Mouse (Mus musculus) erythroblast, adult 5-6 weeks (primary cell): Measurements from ENCODE around the gene Klk14. TPM values are rescaled to one million over a fixed set of nuclear protein-coding genes. Genes with fewer than 3 reads are reported as not detected.
A peak's percentile ranks its signal among the peaks of the same experiment; 100 is the strongest.
"Not testable (repeated sequence)": the region's sequence is repeated elsewhere in the genome, so short reads cannot be mapped to it uniquely, and the experiment has no call there.

Experiments used
- ATAC-seq: replicated peaks from 2 replicates; pipeline ENCODE4 v1.8.0; 2016; ENCODE audit warnings: moderate number of reproducible peaks, mild to moderate bottlenecking, moderate TSS enrichment, inconsistent platforms; ENCODE audit not compliant: poor library complexity, low FRiP score, severe bottlenecking
- total RNA-seq, 2 experiments: library from RNA; stranded (forward) in 1 of 2; stranded (reverse) in 1 of 2; fragments of 150-400 nt in 1 of 2; fragments of 200-764, 138-1000 nt in 1 of 2; gene quantifications; 2 replicates each; pipeline versions ENCODE4 v1.2.3 to v1.2.4; 2015 to 2017; ENCODE audit warnings: low replicate concordance in 2 of 2

Gene Klk14
- not detected in 2 replicates for total RNA-seq (2015; ENCODE audit: low replicate concordance)
- total RNA-seq (2017; ENCODE audit: low replicate concordance) = not detected in 2 replicates

GRCm38 (mm10) chr7:43690118-43690517, at the start of gene Klk14:
Gene Klk14, plus strand, starts transcription at chr7:43690418.
- ATAC-seq = no peak

GRCm38 (mm10) chr7:43642587-43642986, 47.6 kb upstream of the Klk14 start:
- ATAC-seq = no peak

GRCm38 (mm10) chr7:43643046-43643652, 47.1 kb upstream of the Klk14 start:
- no peak for ATAC-seq

- ATAC-seq = no peak
These were observed 37.5 kb upstream of the Klk14 start for GRCm38 (mm10) chr7:43652683-43653082.

- no peak for ATAC-seq
These were observed 35.7 kb upstream of the Klk14 start for GRCm38 (mm10) chr7:43654519-43654918.

GRCm38 (mm10) chr7:43656232-43656631, 34.0 kb upstream of the Klk14 start:
- ATAC-seq = no peak

GRCm38 (mm10) chr7:43660002-43660401, 30.2 kb upstream of the Klk14 start, which contains the start of gene Siglece:
Gene Siglece, minus strand, starts transcription at chr7:43660161.
- ATAC-seq = no peak

- no peak for ATAC-seq
These were observed 27.4 kb upstream of the Klk14 start for GRCm38 (mm10) chr7:43662804-43663203.

- ATAC-seq = not testable (repeated sequence)
These were observed 23.0 kb upstream of the Klk14 start for GRCm38 (mm10) chr7:43667221-43667620.

GRCm38 (mm10) chr7:43668582-43668981, 21.6 kb upstream of the Klk14 start:
- no peak for ATAC-seq

GRCm38 (mm10) chr7:43671064-43671808, 19.0 kb upstream of the Klk14 start:
- ATAC-seq = no peak

GRCm38 (mm10) chr7:43671809-43672580, 18.2 kb upstream of the Klk14 start, which contains the start of gene Ctu1:
Gene Ctu1, plus strand, starts transcription at chr7:43672016.
- peak; percentile 81 for ATAC-seq

- no peak for ATAC-seq
These were observed 17.5 kb upstream of the Klk14 start for GRCm38 (mm10) chr7:43672581-43673260.

- ATAC-seq = no peak
These were observed 15.1 kb upstream of the Klk14 start for GRCm38 (mm10) chr7:43675091-43675490.

- no peak for ATAC-seq
These were observed 11.7 kb upstream of the Klk14 start for GRCm38 (mm10) chr7:43678517-43678916.

- no peak for ATAC-seq
These were observed 9.3 kb upstream of the Klk14 start for GRCm38 (mm10) chr7:43680960-43681359.

GRCm38 (mm10) chr7:43682511-43682910, 7.7 kb upstream of the Klk14 start:
- ATAC-seq = not testable (repeated sequence)

- ATAC-seq = no peak
These were observed 5.1 kb upstream of the Klk14 start for GRCm38 (mm10) chr7:43685088-43685487.

- ATAC-seq = no peak
These were observed 19.8 kb downstream of the Klk14 start for GRCm38 (mm10) chr7:43710031-43710430.

- ATAC-seq = no peak
These were observed 22.0 kb downstream of the Klk14 start, which contains the start of gene Klk13 for GRCm38 (mm10) chr7:43712267-43712666. Gene Klk13, plus strand, starts transcription at chr7:43712567.
